Mouse (Mus musculus): ENCODE measurements around the gene Ghr. TPM values are rescaled to one million over a fixed set of nuclear protein-coding genes. Genes with fewer than 3 reads are reported as not detected.

The Ghr gene
- polyA plus RNA-seq, 1 experiment from 2014 or later: 55.5 TPM

DNA sequence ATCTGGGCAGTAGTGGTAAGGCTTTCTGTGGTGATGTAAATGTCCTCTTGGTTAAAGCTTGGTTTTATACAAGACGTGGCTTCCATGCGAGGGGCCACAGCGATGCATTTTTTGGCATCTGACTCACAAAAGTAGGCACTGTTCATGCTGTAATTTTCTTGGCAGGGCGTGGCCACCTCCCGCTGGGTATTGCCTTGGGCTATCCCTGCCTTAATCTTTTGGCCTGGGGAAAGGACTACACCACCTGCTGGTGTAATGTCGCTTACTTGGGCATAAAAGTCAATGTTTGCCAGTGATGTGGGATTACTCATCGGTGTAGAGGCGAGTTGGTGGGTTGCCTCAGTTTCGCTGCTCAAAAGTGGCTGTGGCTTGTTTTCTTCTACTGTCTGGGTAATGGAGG is 263.4 kb downstream of the Ghr start:
- Histone ChIP-seq H3K27ac (no peak overlapping the region), H3K9me3 (replicated peaks) (no peaks in the 10 kb centered on the region), H3K4me1 (replicated peaks) (no peaks in the 10 kb centered on the region), H3K4me3 (no peak overlapping the region), H3K27me3 (no peaks in the 10 kb centered on the region), H3K36me3 (peaks cover 11% of the 10 kb centered on the region; the same call in 1 of the 2 replicates), H3K4me2 (no peak overlapping the region), H3K9ac (no peak overlapping the region)
- WGBS: 87% methylated on average over 9 of the region's 9 CpGs
- ATAC-seq (replicated peaks; ENCODE audit: insufficient number of reproducible peaks, insufficient read depth, low FRiP score, low read depth): no peak

DNA sequence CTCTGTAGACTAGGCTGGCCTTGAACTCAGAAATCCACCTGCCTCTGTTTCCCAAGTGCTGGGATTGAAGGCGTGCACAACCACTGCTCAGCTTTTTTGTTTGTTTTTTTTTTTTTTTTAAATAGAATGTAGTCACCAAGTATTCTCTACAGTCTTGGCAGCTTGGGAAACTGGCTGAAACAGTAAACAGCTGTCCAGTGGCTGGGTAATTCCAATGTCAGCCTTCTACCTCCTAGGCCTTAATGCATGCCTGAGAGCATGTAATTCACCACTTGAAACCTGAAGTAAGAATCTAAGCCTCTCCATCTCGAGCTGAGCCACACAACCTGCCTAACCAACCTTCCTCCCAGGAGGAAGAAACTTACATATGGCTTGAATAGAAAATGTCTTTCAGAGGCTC is 266.7 kb downstream of the Ghr start:
- H3K4me2 ChIP-seq: no peak overlapping the region
- no peak overlapping the region for H3K4me3 ChIP-seq
- 78% methylated on average over 2 of the region's 2 CpGs for WGBS
- no peak overlapping the region for H3K27ac ChIP-seq
- H3K9me3 ChIP-seq (replicated peaks): no peaks in the 10 kb centered on the region
- ATAC-seq (replicated peaks; ENCODE audit: insufficient number of reproducible peaks, insufficient read depth, low FRiP score, low read depth): no peak
- no peak overlapping the region for H3K9ac ChIP-seq
- peaks cover 11% of the 10 kb centered on the region; the same call in 1 of the 2 replicates for H3K36me3 ChIP-seq
- H3K27me3 ChIP-seq: no peaks in the 10 kb centered on the region
- H3K4me1 ChIP-seq (replicated peaks): peaks cover 7% of the 10 kb centered on the region

DNA sequence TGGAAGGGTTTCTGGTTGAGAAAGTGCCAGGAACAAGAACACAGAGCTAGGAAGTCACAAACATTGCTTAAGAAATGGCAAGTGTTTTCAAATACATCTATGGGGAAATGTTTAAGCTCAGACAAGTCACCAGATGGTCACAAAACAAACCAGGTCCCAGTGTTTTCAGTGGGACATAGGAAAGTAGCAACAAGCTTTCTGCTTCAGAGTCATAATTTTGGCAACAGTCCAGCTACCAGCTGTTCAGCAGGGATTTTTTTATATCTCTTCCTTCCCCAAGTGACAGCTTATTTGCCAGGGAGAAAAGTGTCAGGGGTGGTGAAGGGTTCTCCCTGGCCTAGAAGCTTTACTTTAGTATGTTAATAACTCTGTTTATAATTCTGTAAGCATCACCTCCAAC is 270.4 kb downstream of the Ghr start:
- Histone ChIP-seq H3K4me3 (no peak overlapping the region), H3K36me3 (no peaks in the 10 kb centered on the region), H3K9ac (no peak overlapping the region), H3K9me3 (replicated peaks) (no peaks in the 10 kb centered on the region), H3K27ac (peak overlapping the region; percentile 36; the same call in 1 of the 2 replicates), H3K27me3 (no peaks in the 10 kb centered on the region), H3K4me2 (no peak overlapping the region), H3K4me1 (replicated peaks) (peaks cover 7% of the 10 kb centered on the region)
- no peak for ATAC-seq (replicated peaks; ENCODE audit: insufficient number of reproducible peaks, insufficient read depth, low FRiP score, low read depth)

DNA sequence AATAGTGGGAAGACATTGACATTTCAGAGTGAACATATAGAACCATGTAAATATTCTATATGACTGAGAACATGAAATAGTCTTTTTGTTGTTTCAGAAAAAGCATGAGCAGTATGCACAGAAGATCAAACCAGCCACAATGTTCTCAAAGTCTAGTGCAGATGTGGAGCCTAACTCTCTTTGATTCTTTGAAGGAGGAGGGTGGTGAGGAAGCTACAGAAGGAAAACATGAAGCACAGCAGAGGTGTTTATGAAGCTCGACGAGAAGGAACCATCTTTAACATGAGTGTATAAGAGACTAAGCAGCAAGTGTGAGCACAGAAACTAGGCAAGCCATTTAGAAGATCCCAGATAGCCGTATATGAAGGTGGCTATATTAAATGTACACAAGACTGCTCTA is 273.4 kb downstream of the Ghr start:
- Histone ChIP-seq H3K27ac (no peak overlapping the region), H3K27me3 (no peaks in the 10 kb centered on the region), H3K9ac (no peak overlapping the region), H3K4me3 (no peak overlapping the region), H3K9me3 (replicated peaks) (no peaks in the 10 kb centered on the region), H3K36me3 (no peaks in the 10 kb centered on the region), H3K4me2 (no peak overlapping the region), H3K4me1 (replicated peaks) (peaks cover 7% of the 10 kb centered on the region)
- ATAC-seq (replicated peaks; ENCODE audit: insufficient number of reproducible peaks, insufficient read depth, low FRiP score, low read depth): no peak
- WGBS: 78% methylated on average over 3 of the region's 3 CpGs

DNA sequence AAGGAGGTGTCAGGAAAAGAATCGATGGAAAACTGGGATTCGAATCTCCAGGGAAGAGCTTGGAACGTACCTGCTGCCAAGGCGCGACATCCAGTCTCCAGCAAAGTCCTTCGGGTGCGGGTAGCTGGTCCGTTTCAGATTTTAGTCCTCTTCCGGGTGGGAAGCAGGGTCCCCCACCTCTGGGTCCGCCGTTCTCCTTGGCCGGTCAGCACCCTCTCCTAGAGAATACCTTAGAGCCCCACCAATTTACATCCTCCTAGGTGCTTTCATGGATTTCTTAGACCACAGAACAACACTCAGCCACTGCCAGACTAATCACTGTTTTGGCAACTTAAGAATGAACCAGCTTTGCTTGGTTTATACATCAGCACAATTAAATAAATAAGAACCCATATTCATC is 279.9 kb downstream of the Ghr start, which contains the start of gene Ccdc152:
Gene Ccdc152 (minus strand): TSS at position 101 of the 400 bp plus-strand sequence.
- WGBS: 81% methylated on average over 12 of the region's 12 CpGs
- Histone ChIP-seq H3K9me3 (replicated peaks) (no peaks in the 10 kb centered on the region), H3K27me3 (no peaks in the 10 kb centered on the region), H3K4me1 (replicated peaks) (no peaks in the 10 kb centered on the region), H3K4me3 (no peak within 1 kb of the TSS), H3K27ac (no peak within 1 kb of the TSS), H3K4me2 (no peak within 1 kb of the TSS), H3K36me3 (no peaks in the 10 kb centered on the region), H3K9ac (no peak within 1 kb of the TSS)
- no peak for ATAC-seq (replicated peaks; ENCODE audit: insufficient number of reproducible peaks, insufficient read depth, low FRiP score, low read depth)

DNA sequence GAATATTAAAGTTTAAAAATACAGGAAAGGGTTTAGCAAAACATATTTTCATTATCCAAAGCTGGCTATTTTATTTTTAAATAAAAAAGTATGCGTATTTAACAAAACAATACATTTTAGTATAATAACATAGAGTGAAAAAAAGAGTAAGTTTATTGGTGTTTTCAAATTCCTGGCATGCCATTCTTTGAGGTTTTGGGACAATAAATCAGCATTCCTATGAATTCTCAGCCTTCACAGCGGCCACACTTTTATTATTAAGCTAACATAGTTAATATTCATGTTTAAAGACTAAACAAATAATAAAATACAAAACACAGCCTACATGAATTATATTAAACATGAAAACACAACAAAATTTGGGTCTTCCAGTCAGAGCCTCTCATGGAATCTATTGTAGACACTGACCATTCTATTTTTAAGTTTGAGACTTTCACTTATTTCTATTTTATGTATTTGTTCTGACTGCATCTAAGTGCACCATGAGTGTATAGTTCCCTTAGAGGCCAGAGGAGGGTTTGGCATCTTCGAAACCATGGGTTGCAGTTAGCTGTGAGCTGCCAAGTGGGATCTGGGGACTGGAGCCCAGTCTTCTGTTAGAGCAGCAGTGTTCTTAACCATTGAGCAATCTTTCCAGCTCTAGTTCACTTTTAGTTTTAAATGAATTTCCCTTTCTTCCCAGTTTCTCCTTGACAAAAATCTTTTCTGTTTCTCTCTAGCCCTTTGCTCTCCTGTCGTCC is 282.8 kb downstream of the Ghr start:
- H3K9me3 ChIP-seq (replicated peaks): no peaks in the 10 kb centered on the region
- no peak overlapping the region for H3K27ac ChIP-seq
- WGBS: 65% methylated on average over 4 of the region's 4 CpGs
- no peaks in the 10 kb centered on the region for H3K4me1 ChIP-seq (replicated peaks)
- H3K36me3 ChIP-seq: no peaks in the 10 kb centered on the region
- H3K4me3 ChIP-seq: no peak overlapping the region
- H3K4me2 ChIP-seq: no peak overlapping the region
- no peak overlapping the region for H3K9ac ChIP-seq
- ATAC-seq (replicated peaks; ENCODE audit: insufficient number of reproducible peaks, insufficient read depth, low FRiP score, low read depth): no peak
- no peaks in the 10 kb centered on the region for H3K27me3 ChIP-seq

DNA sequence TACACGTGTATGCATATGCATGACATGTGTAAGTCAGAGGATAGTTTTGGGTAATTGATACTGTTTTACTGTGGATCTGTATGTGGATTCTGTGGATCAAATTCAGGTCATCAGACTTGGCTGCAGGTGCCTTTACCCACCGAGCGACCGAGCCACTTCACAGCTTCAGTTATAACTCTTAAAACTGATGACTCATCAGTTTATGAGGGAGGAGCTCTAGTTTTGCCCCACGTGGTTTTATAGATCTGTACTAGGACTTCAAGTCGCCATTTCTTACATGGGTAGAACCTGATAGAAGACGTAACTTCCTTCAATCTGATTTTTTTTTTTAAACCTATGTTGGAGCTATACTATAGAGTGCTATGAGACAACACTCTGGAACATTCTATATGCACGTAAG is 285.7 kb downstream of the Ghr start:
- H3K9ac ChIP-seq: no peak overlapping the region
- H3K27ac ChIP-seq: no peak overlapping the region
- H3K36me3 ChIP-seq: no peaks in the 10 kb centered on the region
- H3K4me1 ChIP-seq (replicated peaks): no peaks in the 10 kb centered on the region
- no peak for ATAC-seq (replicated peaks; ENCODE audit: insufficient number of reproducible peaks, insufficient read depth, low FRiP score, low read depth)
- H3K4me3 ChIP-seq: no peak overlapping the region
- WGBS: 77% methylated on average over 8 of the region's 8 CpGs
- no peaks in the 10 kb centered on the region for H3K9me3 ChIP-seq (replicated peaks)
- no peaks in the 10 kb centered on the region for H3K27me3 ChIP-seq
- no peak overlapping the region for H3K4me2 ChIP-seq

DNA sequence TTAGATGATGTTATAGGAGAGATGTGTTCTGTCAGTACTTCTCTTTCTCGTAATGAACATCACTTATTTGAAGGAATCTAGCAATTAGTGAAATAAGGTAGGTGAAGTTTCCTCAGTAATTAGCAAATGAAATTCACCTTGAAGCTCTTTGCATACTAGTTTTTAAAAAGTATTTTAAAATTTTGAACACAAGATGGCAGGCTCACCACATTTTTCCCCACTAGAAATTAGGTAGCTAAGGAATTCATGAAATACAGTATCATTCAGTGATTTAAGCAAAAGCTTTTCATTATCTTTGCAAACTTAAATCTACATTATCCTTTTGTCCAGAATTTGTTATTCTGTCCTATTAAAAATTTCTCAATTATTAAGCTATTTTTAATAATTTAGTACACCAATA is 287.3 kb downstream of the Ghr start:
- no peak overlapping the region for H3K4me3 ChIP-seq
- H3K9ac ChIP-seq: no peak overlapping the region
- H3K36me3 ChIP-seq: no peaks in the 10 kb centered on the region
- 71% methylated on average over 1 of the region's 1 CpGs for WGBS
- H3K4me1 ChIP-seq (replicated peaks): no peaks in the 10 kb centered on the region
- no peak overlapping the region for H3K27ac ChIP-seq
- H3K9me3 ChIP-seq (replicated peaks): no peaks in the 10 kb centered on the region
- no peaks in the 10 kb centered on the region for H3K27me3 ChIP-seq
- H3K4me2 ChIP-seq: no peak overlapping the region
- ATAC-seq (replicated peaks; ENCODE audit: insufficient number of reproducible peaks, insufficient read depth, low FRiP score, low read depth): no peak

DNA sequence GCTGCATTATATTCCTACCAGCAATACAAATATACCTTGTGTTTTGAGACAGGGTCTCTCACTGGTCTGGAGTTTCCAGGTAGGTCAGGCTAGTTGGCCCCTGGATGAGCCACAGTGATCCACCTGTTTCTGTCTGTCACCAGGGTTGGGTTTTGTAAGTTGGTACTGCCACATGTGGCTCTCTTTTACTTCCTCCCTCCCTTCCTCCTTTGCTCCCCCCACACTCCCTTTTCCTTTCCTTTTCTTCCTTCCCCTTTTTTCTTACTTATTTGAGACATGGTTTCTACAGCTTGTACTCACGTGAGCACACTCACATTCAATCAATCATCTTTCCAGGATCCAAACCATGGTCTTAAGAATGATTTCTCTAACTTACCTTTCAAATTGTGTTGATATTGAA is 289.8 kb downstream of the Ghr start:
- Histone ChIP-seq H3K4me2 (no peak overlapping the region), H3K36me3 (no peaks in the 10 kb centered on the region), H3K27ac (no peak overlapping the region), H3K9me3 (replicated peaks) (no peaks in the 10 kb centered on the region), H3K4me3 (no peak overlapping the region), H3K4me1 (replicated peaks) (no peaks in the 10 kb centered on the region), H3K27me3 (no peaks in the 10 kb centered on the region), H3K9ac (no peak overlapping the region)
- ATAC-seq (replicated peaks; ENCODE audit: insufficient number of reproducible peaks, insufficient read depth, low FRiP score, low read depth): no peak
- WGBS: 43% methylated on average over 1 of the region's 1 CpGs

DNA sequence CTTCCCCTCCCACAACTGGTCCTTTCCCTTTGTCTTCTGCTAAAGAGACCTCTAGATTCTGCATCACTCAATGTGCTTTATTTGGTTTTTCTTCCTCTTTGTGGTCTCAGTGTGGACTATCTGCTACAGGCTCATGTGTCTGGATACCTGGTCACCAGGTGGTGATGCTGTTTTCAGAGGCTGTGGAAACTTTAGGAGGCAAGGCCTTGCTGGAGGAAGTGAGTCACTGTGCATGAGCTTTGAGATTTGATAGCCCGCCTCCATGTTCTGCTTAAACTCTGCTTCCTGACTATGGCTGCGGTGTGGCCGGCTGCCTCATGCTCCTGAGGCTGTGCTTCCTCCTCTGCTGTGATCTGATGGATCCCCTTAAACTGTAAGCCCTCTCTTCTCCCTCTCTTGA is 292.9 kb downstream of the Ghr start:
- H3K4me1 ChIP-seq (replicated peaks): no peaks in the 10 kb centered on the region
- 89% methylated on average over 3 of the region's 3 CpGs for WGBS

DNA sequence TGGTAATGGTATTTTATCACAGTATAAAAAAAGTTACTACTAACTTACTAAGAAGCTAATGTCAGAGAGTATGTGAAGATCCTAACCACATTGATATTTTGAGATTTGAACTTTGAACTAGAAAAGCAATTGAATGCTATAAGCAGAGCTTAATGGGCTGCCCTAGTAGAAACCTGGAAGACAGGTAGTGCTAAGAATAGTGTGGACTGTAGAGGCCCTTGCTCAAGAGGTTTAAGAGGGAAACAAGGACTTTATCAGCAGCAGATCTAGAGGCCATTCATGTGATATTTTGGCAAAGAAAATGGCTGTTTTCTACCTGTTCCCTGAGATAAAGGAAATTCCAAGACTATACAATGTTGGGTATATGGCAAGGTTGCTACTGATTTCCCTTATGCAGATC is 297.3 kb downstream of the Ghr start:
- no peaks in the 10 kb centered on the region for H3K27me3 ChIP-seq
- H3K9me3 ChIP-seq (replicated peaks): no peaks in the 10 kb centered on the region
- ATAC-seq (replicated peaks; ENCODE audit: insufficient number of reproducible peaks, insufficient read depth, low FRiP score, low read depth): no peak
- H3K36me3 ChIP-seq: no peaks in the 10 kb centered on the region
- no peak overlapping the region for H3K9ac ChIP-seq
- H3K4me3 ChIP-seq: no peak overlapping the region
- H3K4me2 ChIP-seq: no peak overlapping the region
- H3K27ac ChIP-seq: no peak overlapping the region
- H3K4me1 ChIP-seq (replicated peaks): no peaks in the 10 kb centered on the region

More for the DNA sequence above, 292.9 kb downstream of the Ghr start:
- no peak overlapping the region for H3K4me3 ChIP-seq
- H3K27ac ChIP-seq: no peak overlapping the region
- H3K27me3 ChIP-seq: no peaks in the 10 kb centered on the region
- no peaks in the 10 kb centered on the region for H3K36me3 ChIP-seq
- H3K9me3 ChIP-seq (replicated peaks): no peaks in the 10 kb centered on the region
- ATAC-seq (replicated peaks; ENCODE audit: insufficient number of reproducible peaks, insufficient read depth, low FRiP score, low read depth): no peak
- no peak overlapping the region for H3K9ac ChIP-seq
- no peak overlapping the region for H3K4me2 ChIP-seq

DNA sequence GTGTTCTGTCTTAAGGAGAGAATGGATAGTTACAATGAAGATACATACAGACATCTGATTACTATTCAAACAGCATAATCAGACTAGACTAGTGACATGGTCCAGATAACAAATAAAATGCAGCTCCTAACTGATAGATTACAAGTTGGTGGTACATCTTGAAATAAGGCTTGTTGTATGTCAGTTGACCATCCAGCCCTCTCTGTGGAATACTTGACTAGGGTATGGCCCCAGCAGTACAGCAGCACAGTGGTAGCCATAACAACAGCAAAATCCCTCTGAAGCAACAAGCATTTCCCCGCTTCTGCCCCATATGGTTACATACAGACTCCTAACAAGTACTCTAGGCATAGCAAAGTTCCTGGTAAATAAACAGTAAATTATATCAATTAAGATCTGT is 301.6 kb downstream of the Ghr start:
- 84% methylated on average over 1 of the region's 1 CpGs for WGBS

More for the DNA sequence above, 301.6 kb downstream of the Ghr start:
- Histone ChIP-seq H3K36me3 (peaks cover 30% of the 10 kb centered on the region; the same call in 1 of the 2 replicates), H3K4me3 (no peak overlapping the region), H3K27ac (no peak overlapping the region), H3K9ac (no peak overlapping the region), H3K4me2 (no peak overlapping the region), H3K27me3 (no peaks in the 10 kb centered on the region), H3K4me1 (replicated peaks) (no peaks in the 10 kb centered on the region), H3K9me3 (replicated peaks) (no peaks in the 10 kb centered on the region)
- ATAC-seq (replicated peaks; ENCODE audit: insufficient number of reproducible peaks, insufficient read depth, low FRiP score, low read depth): no peak
